Mouse (Mus musculus) liver, adult 2 months (tissue): ENCODE measurements around the gene Pmch. TPM values are rescaled to one million over a fixed set of nuclear protein-coding genes. Genes with fewer than 3 reads are reported as not detected.

Experiments
- DNase-seq: peaks from one replicate; pipeline ENCODE4 v3.0.0-alpha.2; 2011; ENCODE audit warnings: low read depth, low spot score; ENCODE audit errors: extremely low read depth
- H3K27ac ChIP-seq: fragments of 200-500 bp; replicated peaks from 2 replicates; pipeline ENCODE4 v1.5.1; 2012; ENCODE audit warnings: low read depth, mild to moderate bottlenecking, control low read depth, inconsistent platforms, low read length; ENCODE audit not compliant: insufficient read depth
- H3K27me3 ChIP-seq: fragments of 200-500 bp; 2 replicates; pipeline ENCODE4 v1.6.1; 2012; ENCODE audit warnings: mild to moderate bottlenecking, moderate library complexity, low read length, inconsistent platforms; ENCODE audit not compliant: control insufficient read depth, insufficient read depth
- H3K36me3 ChIP-seq: fragments of 200-500 bp; 2 replicates; pipeline ENCODE4 v1.6.1; 2012; ENCODE audit warnings: low read length, inconsistent platforms; ENCODE audit not compliant: control insufficient read depth, insufficient read depth
- H3K4me1 ChIP-seq: fragments of 200-500 bp; 2 replicates; pipeline ENCODE4 v1.6.1; 2011; ENCODE audit warnings: low read length; ENCODE audit not compliant: control insufficient read depth, insufficient read depth
- H3K4me3 ChIP-seq: fragments of 200-500 bp; 2 replicates; pipeline ENCODE4 v1.5.1; 2011; ENCODE audit warnings: low read depth, mild to moderate bottlenecking, control low read depth, low read length, moderate library complexity; ENCODE audit not compliant: insufficient read depth
- H3K79me2 ChIP-seq: fragments of 200-500 bp; 2 replicates; pipeline ENCODE4 v1.6.1; 2012; ENCODE audit warnings: inconsistent platforms, mild to moderate bottlenecking, low read length, moderate library complexity; ENCODE audit not compliant: control insufficient read depth, insufficient read depth
- H3K9ac ChIP-seq: fragments of 200-500 bp; 2 replicates; pipeline ENCODE4 v1.6.1; 2012; ENCODE audit warnings: low read depth, mild to moderate bottlenecking, control low read depth, inconsistent platforms, low read length
- CTCF ChIP-seq: fragments of 200-500 bp; IDR thresholded peaks from 2 replicates; pipeline ENCODE4 v1.5.1; 2011; ENCODE audit warnings: low read depth, low read length, control low read depth
- POLR2A ChIP-seq: fragments of 200-500 bp; IDR thresholded peaks from 2 replicates; pipeline ENCODE4 v1.6.1; 2011; ENCODE audit warnings: low read length, control low read depth; ENCODE audit not compliant: insufficient read depth; ENCODE audit errors: extremely low read depth
- WGBS: fragments of 180-500 bp; shearing (Covaris S2); methylation state at CpG from one replicate; pipeline ENCODE4 v1.1.7; 2018; 5-methylcytosine and 5-hydroxymethylcytosine counted together
- polyA plus RNA-seq: library from polyadenylated mRNA; depleted of rRNA; stranded (reverse); fragments of >200 nt; gene quantifications from 2 replicates; pipeline ENCODE4 v1.2.3, GENCODE M21; 2012; rRNA removed
- total RNA-seq: library from RNA; depleted of rRNA; stranded (reverse); fragments of >200 nt; gene quantifications from 2 replicates; pipeline ENCODE4 v1.2.3, GENCODE M21; 2014; rRNA removed

Gene Pmch
- not detected in 2 replicates for total RNA-seq
- not detected in 2 replicates for polyA plus RNA-seq

DNA sequence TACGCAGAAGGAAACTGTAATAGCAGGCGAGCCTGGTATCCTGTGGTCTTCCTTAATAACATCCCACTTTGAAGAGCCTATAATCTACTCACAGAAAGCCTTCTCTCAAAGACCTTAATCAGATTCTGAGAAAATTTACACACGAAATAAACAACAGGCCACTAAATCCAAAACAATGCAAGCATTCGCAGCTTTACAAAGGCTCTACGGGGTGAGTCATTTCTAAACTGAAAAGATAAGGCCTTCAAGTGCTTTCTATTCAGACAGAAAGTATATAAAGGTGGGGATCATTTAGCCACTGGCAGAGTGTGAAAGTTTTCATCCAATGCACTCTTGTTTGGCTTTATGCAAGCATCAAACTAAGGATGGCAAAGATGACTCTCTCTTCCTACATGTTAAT, at the start of gene Pmch:
Gene Pmch, plus strand, starts transcription at position 301 of the 400 bp plus-strand sequence.
- Histone ChIP-seq H3K27ac (no peak within 1 kb of the TSS), H3K36me3 (no peaks in the 10 kb centered on the region), H3K4me3 (no peak within 1 kb of the TSS), H3K27me3 (no peaks in the 10 kb centered on the region), H3K4me1 (no peaks in the 10 kb centered on the region), H3K9ac (no peak within 1 kb of the TSS), H3K79me2 (no peaks in the 10 kb centered on the region)
- WGBS: 80% methylated on average over 5 of the region's 5 CpGs
- DNase-seq: no peak
- no peak for TF ChIP-seq CTCF
- TF ChIP-seq POLR2A: no peak

DNA sequence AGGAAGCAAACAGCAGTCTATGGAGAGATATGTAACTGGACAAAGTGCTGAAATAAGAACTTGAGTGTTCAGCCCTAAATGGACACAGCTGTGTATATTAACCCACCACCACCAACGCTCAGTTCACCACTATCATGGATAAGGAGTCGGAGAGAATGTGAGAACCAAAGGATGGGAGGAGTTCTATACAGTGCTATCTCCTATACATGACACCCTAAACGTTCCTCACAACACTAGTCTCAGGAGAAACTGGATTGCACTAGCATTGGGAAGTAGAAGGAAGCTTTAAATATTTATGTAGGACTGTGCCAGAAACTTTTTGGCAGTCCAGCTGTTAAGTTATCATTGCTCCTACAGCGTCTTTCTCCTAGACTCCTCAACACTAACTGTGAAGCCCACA, 46.6 kb upstream of the Pmch start:
- Histone ChIP-seq H3K36me3 (no peaks in the 10 kb centered on the region), H3K79me2 (no peaks in the 10 kb centered on the region), H3K9ac (no peak overlapping the region), H3K4me3 (no peak overlapping the region), H3K4me1 (no peaks in the 10 kb centered on the region), H3K27ac (no peak overlapping the region), H3K27me3 (no peaks in the 10 kb centered on the region)
- TF ChIP-seq CTCF: no peak
- TF ChIP-seq POLR2A: no peak
- no peak for DNase-seq
- WGBS: 86% methylated on average over 4 of the region's 4 CpGs

GRCm38 (mm10) chr10:88046098-88046771, 44.6 kb upstream of the Pmch start:
- no peak overlapping the region for H3K27ac ChIP-seq
- TF ChIP-seq POLR2A: no peak
- TF ChIP-seq CTCF: no peak
- WGBS: 75% methylated on average over 11 of the region's 11 CpGs
- H3K79me2 ChIP-seq: no peaks in the 10 kb centered on the region
- H3K9ac ChIP-seq: no peak overlapping the region
- H3K4me3 ChIP-seq: no peak overlapping the region
- no peaks in the 10 kb centered on the region for H3K27me3 ChIP-seq
- no peak for DNase-seq
- H3K4me1 ChIP-seq: no peaks in the 10 kb centered on the region
- no peaks in the 10 kb centered on the region for H3K36me3 ChIP-seq

DNA sequence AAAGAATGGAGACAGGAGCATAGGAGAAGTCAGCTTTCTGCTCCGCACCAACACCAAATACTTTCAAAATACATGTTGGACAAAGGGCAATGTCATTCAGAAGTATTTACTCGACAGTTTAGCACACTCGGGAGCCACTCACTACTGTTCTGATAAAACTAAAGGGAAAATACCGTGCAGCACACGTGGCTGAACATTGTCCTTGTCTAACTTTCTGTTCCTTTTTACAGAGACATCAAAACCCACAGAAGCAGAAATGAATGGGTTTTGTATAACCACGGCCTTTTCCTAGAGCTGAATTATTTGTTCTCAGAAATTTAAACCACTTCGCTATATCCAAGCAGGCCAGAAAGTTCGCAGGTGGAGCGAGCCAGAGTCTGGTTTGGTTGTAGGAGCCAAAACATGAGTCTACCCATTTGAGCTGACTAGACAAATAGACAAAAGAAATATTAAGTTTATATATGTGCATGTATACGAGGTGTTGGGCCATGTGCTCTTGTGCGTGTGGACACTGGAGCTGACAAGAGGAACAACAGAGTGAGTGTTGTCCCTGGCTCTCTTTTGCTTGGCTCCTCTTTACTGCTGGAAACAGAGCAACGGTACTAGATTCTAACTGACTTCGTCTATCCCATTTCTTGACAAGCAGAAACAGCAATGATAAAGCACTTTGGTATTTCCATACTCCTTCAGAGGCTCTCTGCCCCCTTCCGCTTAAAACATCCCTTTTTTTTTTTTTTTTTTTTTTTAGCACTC, 36.5 kb upstream of the Pmch start:
- Histone ChIP-seq H3K36me3 (no peaks in the 10 kb centered on the region), H3K27ac (no peak overlapping the region), H3K4me3 (no peak overlapping the region), H3K27me3 (no peaks in the 10 kb centered on the region), H3K9ac (no peak overlapping the region), H3K4me1 (peaks cover 2% of the 10 kb centered on the region; the same call in 1 of the 2 replicates), H3K79me2 (no peaks in the 10 kb centered on the region)
- DNase-seq: peak; percentile 7
- 69% methylated on average over 14 of the region's 14 CpGs for WGBS
- TF ChIP-seq POLR2A: no peak
- no peak for TF ChIP-seq CTCF

- H3K4me3 ChIP-seq: no peak overlapping the region
- peak; percentile 83 for DNase-seq
Measured at GRCm38 (mm10) chr10:88056950-88057649, 33.8 kb upstream of the Pmch start.

More at GRCm38 (mm10) chr10:88056950-88057649, 33.8 kb upstream of the Pmch start:
- H3K9ac ChIP-seq: no peak overlapping the region
- no peaks in the 10 kb centered on the region for H3K27me3 ChIP-seq
- peaks cover 2% of the 10 kb centered on the region; the same call in 1 of the 2 replicates for H3K4me1 ChIP-seq
- H3K27ac ChIP-seq: no peak overlapping the region
- H3K79me2 ChIP-seq: no peaks in the 10 kb centered on the region
- WGBS: 41% methylated on average over 14 of the region's 14 CpGs
- H3K36me3 ChIP-seq: no peaks in the 10 kb centered on the region
- TF ChIP-seq POLR2A (no peak), CTCF (peak; percentile 54)
